In the genomic region with DNA sequence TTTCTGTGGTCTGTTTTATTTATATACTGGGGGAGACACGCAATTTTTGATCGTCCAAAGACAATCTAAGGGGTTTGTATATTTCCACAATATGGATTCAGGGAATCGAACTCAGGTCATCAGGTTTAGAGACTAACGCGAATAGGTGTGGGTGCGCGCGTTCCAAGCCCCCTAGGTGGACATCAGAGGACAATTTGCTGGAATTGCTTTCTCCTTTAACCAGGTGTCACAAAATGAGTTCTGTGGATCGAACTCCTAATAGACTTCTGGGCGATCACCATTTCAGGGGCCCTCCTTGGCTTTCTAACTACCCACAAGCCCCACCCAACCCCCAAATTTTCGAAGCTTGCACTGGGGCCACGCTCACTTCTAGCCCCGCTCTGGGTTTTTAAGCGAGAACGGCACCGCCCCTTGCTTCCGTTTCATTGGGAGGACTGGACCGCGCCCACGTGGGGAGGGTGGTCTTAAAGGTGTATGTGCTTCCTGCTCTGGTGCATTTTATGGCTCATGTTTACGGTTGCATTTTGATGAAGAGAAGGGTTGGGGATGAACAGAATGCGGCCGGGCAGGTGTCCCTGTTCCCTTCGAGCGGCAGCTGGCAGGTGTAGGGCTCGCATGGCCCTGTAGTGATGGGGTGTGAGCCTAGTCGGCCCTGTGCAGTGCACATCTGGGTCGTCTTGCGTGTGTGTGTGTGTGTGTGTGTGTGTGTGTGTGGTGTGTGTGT, we compare ENCODE assay signal across 8 mouse cellular contexts. TPM values are rescaled to one million over a fixed set of nuclear protein-coding genes. Genes with fewer than 3 reads are reported as not detected.
DNase-seq lines count a peak whose midpoint lies in the region; ATAC-seq and TF ChIP-seq lines count a peak whose summit lies in the region.

No protein-coding gene starts in this region.

- peak overlapping the region; percentile 55 for H3K9ac ChIP-seq in embryonic facial prominence, embryonic 12.5 days
- peak overlapping the region; percentile 68 for H3K9ac ChIP-seq in liver, embryonic 11.5 days (ENCODE audit: low read depth, low read length)

- H3K27ac ChIP-seq in embryonic facial prominence, embryonic 12.5 days, result peak overlapping the region; percentile 84
- peak overlapping the region; percentile 96 for H3K27ac ChIP-seq in liver, embryonic 11.5 days (ENCODE audit: low read depth, low read length)

- DNase-seq in 3T3-L1 (ENCODE audit: low read depth, low spot score), result peak; percentile 74
- peak; percentile 87 for DNase-seq in adrenal gland, postnatal 25 days
- DNase-seq in heart, adult 9 months (ENCODE audit: low spot score in 2 of 2), result peak; percentile 86 to 88
- DNase-seq in kidney, adult 9 months, result peak; percentile 93
- DNase-seq in liver, embryonic 11.5 days (ENCODE audit: low spot score), result peak; percentile 83
- DNase-seq in splenic B cell, adult 2 months (ENCODE audit: low read depth, low spot score), result peak; percentile 92

- peak overlapping the region; percentile 90 for H3K4me2 ChIP-seq in embryonic facial prominence, embryonic 12.5 days (replicated peaks)
- peak overlapping the region; percentile 93 for H3K4me2 ChIP-seq in liver, embryonic 11.5 days
- peak overlapping the region; percentile 100 for H3K4me2 ChIP-seq in myocyte (ENCODE audit: low read depth)

- H3K4me3 ChIP-seq in embryonic facial prominence, embryonic 12.5 days, result peak overlapping the region; percentile 99
- peak overlapping the region; percentile 92 for H3K4me3 ChIP-seq in liver, embryonic 11.5 days (ENCODE audit: low read depth, low read length)
- H3K4me3 ChIP-seq in myocyte, result peak overlapping the region; percentile 77

- TF ChIP-seq POLR2A in myocyte (IDR thresholded peaks at IDR 0.05; ENCODE audit: insufficient read length, low read depth), result no peak

- ATAC-seq in embryonic facial prominence, embryonic 12.5 days (ENCODE audit: insufficient number of reproducible peaks, insufficient read depth, low FRiP score, low TSS enrichment), result peak; percentile 54
- ATAC-seq in liver, embryonic 11.5 days (replicated peaks; ENCODE audit: low FRiP score), result peak; percentile 73

- 2% methylated on average over 29 of the region's 29 CpGs for WGBS in embryonic facial prominence, embryonic 12.5 days
- 3% methylated on average over 29 of the region's 29 CpGs for WGBS in liver, embryonic 11.5 days

- H3K27me3 ChIP-seq in embryonic facial prominence, embryonic 12.5 days, result no peaks in the 10 kb centered on the region
- no peaks in the 10 kb centered on the region for H3K27me3 ChIP-seq in liver, embryonic 11.5 days (replicated peaks; ENCODE audit: control insufficient read depth, insufficient read depth, low read length)
- no peaks in the 10 kb centered on the region for H3K27me3 ChIP-seq in myocyte (ENCODE audit: control insufficient read depth, insufficient read depth, insufficient read length)
- H3K27me3 ChIP-seq in splenic B cell, adult 2 months (ENCODE audit: control insufficient read depth, insufficient read depth, low read length, poor library complexity, severe bottlenecking), result no peaks in the 10 kb centered on the region

- peaks cover 7% of the 10 kb centered on the region for H3K36me3 ChIP-seq in embryonic facial prominence, embryonic 12.5 days
- H3K36me3 ChIP-seq in liver, embryonic 11.5 days (ENCODE audit: control insufficient read depth, insufficient read depth, low read length), result peaks cover 6% of the 10 kb centered on the region
- no peaks in the 10 kb centered on the region for H3K36me3 ChIP-seq in myocyte (ENCODE audit: control insufficient read depth, insufficient read depth)
- no peaks in the 10 kb centered on the region for H3K36me3 ChIP-seq in splenic B cell, adult 2 months (ENCODE audit: control insufficient read depth, insufficient read depth, low read length, poor library complexity, severe bottlenecking)

- no peak overlapping the region for H3ac ChIP-seq in myocyte (ENCODE audit: control insufficient read depth, insufficient read length)

- no peaks in the 10 kb centered on the region for H3K9me3 ChIP-seq in embryonic facial prominence, embryonic 12.5 days
- no peaks in the 10 kb centered on the region for H3K9me3 ChIP-seq in liver, embryonic 11.5 days (ENCODE audit: control insufficient read depth, low read length)

- peaks cover 21% of the 10 kb centered on the region for H3K4me1 ChIP-seq in embryonic facial prominence, embryonic 12.5 days
- peaks cover 21% of the 10 kb centered on the region for H3K4me1 ChIP-seq in liver, embryonic 11.5 days (replicated peaks; ENCODE audit: control insufficient read depth, insufficient read depth, low read length)

- peaks cover 37% of the 10 kb centered on the region for H3K79me2 ChIP-seq in myocyte (ENCODE audit: control insufficient read depth, insufficient read depth)

TF ChIP-seq in myocyte, 11 proteins besides CTCF, POLR2A, EP300 and RAD21:
- TF ChIP-seq E2F4 (IDR thresholded peaks at IDR 0.05; ENCODE audit: insufficient read depth) (peak; percentile 84), USF1 (IDR thresholded peaks at IDR 0.05; ENCODE audit: low read depth) (peak; percentile 65), MYOG (IDR thresholded peaks at IDR 0.05; ENCODE audit: control insufficient read depth in 1 of 3, insufficient read depth in 1 of 3, insufficient read length in 2 of 3, low read depth in 2 of 3) (no peak)

RNA-seq across cellular contexts. Expression of gene Pias4, which starts 1.0 kb away (rescaled TPM):
- total RNA-seq in adrenal gland, postnatal 25 days (2021), result 33.1 and 36.9 TPM in 2 replicates
- polyA plus RNA-seq in embryonic facial prominence, embryonic 12.5 days (2016; fragmentation: Nextera tagmentation; extraction: Ambion mirVana), result 57.5 and 62.0 TPM in 2 replicates
- 41.2 and 50.9 TPM in 2 replicates for polyA plus RNA-seq in liver, embryonic 11.5 days (2014; fragmentation: Nextera tagmentation; extraction: Ambion mirVana)
- 43.2 TPM for polyA plus RNA-seq in myocyte (2012; fragmentation: generic; extraction: Trizol)

RNA-seq across cellular contexts. Expression of gene Eef2, which starts 7.7 kb away (rescaled TPM):
- total RNA-seq in adrenal gland, postnatal 25 days (2021), result 1,495 and 1,572 TPM in 2 replicates
- polyA plus RNA-seq in embryonic facial prominence, embryonic 12.5 days (2016; fragmentation: Nextera tagmentation; extraction: Ambion mirVana), result 552 and 562 TPM in 2 replicates
- 626 and 647 TPM in 2 replicates for polyA plus RNA-seq in liver, embryonic 11.5 days (2014; fragmentation: Nextera tagmentation; extraction: Ambion mirVana)
- 3,891 TPM for polyA plus RNA-seq in myocyte (2012; fragmentation: generic; extraction: Trizol)

RNA-seq across cellular contexts. Expression of gene Dapk3, which starts 14.1 kb away (rescaled TPM):
- total RNA-seq in adrenal gland, postnatal 25 days (2021), result 70.8 and 76.5 TPM in 2 replicates
- 79.5 and 85.3 TPM in 2 replicates for polyA plus RNA-seq in embryonic facial prominence, embryonic 12.5 days (2016; fragmentation: Nextera tagmentation; extraction: Ambion mirVana)
- polyA plus RNA-seq in liver, embryonic 11.5 days (2014; fragmentation: Nextera tagmentation; extraction: Ambion mirVana), result 44.5 and 45.6 TPM in 2 replicates
- 120 TPM for polyA plus RNA-seq in myocyte (2012; fragmentation: generic; extraction: Trizol)

RNA-seq across cellular contexts. Expression of gene 4930442H23Rik, which starts 15.0 kb away (rescaled TPM):
- total RNA-seq in adrenal gland, postnatal 25 days (2021), result not detected in 2 replicates
- not detected in 2 replicates for polyA plus RNA-seq in embryonic facial prominence, embryonic 12.5 days (2016; fragmentation: Nextera tagmentation; extraction: Ambion mirVana)
- not detected in 2 replicates for polyA plus RNA-seq in liver, embryonic 11.5 days (2014; fragmentation: Nextera tagmentation; extraction: Ambion mirVana)
- 0.12 TPM for polyA plus RNA-seq in myocyte (2012; fragmentation: generic; extraction: Trizol)

RNA-seq across cellular contexts. Expression of gene Nmrk2, which starts 33.2 kb away (rescaled TPM):
- not detected in 2 replicates for total RNA-seq in adrenal gland, postnatal 25 days (2021)
- polyA plus RNA-seq in embryonic facial prominence, embryonic 12.5 days (2016; fragmentation: Nextera tagmentation; extraction: Ambion mirVana), result 0.20 TPM in 1 of 2 replicates, not detected in the other
- not detected in 2 replicates for polyA plus RNA-seq in liver, embryonic 11.5 days (2014; fragmentation: Nextera tagmentation; extraction: Ambion mirVana)
- 52.3 TPM for polyA plus RNA-seq in myocyte (2012; fragmentation: generic; extraction: Trizol)

Comparison
In these comparisons a context has a peak if more than half of its experiments do, and no peak if none do; other contexts are left out.
1. Peak in every context shown above with its lines: DNase-seq, ATAC-seq, H3K4me3 ChIP-seq and H3K27ac ChIP-seq.